Mouse (Mus musculus): ENCODE measurements around the gene Cdc25b. TPM values are rescaled to one million over a fixed set of nuclear protein-coding genes. Genes with fewer than 3 reads are reported as not detected.
A peak's percentile ranks its signal among the peaks of the same experiment; 100 is the strongest.
"Not testable (repeated sequence)": the region's sequence is repeated elsewhere in the genome, so short reads cannot be mapped to it uniquely, and the experiment has no call there.

The Cdc25b gene
- polyA plus RNA-seq, 1 experiment from 2014 or later = 59.3 TPM

- no peaks in the 10 kb centered on the region for H3K9me3 ChIP-seq
- H3K36me3 ChIP-seq = no peaks in the 10 kb centered on the region
- H3K4me3 ChIP-seq (replicated peaks) = no peak overlapping the region
- H3K9ac ChIP-seq (replicated peaks) = no peak overlapping the region
- ATAC-seq = no peak
- WGBS = 72% methylated on average over 4 of the region's 4 CpGs
- H3K4me2 ChIP-seq (replicated peaks) = no peak overlapping the region
- no peaks in the 10 kb centered on the region for H3K27me3 ChIP-seq
- no peak overlapping the region for H3K27ac ChIP-seq
- no peaks in the 10 kb centered on the region for H3K4me1 ChIP-seq (replicated peaks)
These were observed 33.3 kb downstream of the Cdc25b start for GRCm38 (mm10) chr2:131220030-131220429.

GRCm38 (mm10) chr2:131221853-131222515, 35.2 kb downstream of the Cdc25b start:
- Histone ChIP-seq H3K4me1 (replicated peaks) (no peaks in the 10 kb centered on the region), H3K36me3 (no peaks in the 10 kb centered on the region), H3K9me3 (no peaks in the 10 kb centered on the region), H3K27ac (no peak overlapping the region), H3K4me2 (replicated peaks) (no peak overlapping the region), H3K4me3 (replicated peaks) (no peak overlapping the region), H3K9ac (replicated peaks) (no peak overlapping the region), H3K27me3 (no peaks in the 10 kb centered on the region)
- 87% methylated on average over 3 of the region's 3 CpGs for WGBS
- ATAC-seq = no peak

GRCm38 (mm10) chr2:131222562-131222961, 35.8 kb downstream of the Cdc25b start:
- no peaks in the 10 kb centered on the region for H3K4me1 ChIP-seq (replicated peaks)
- H3K27ac ChIP-seq = no peak overlapping the region
- no peak overlapping the region for H3K4me3 ChIP-seq (replicated peaks)
- WGBS = 70% methylated on average over 5 of the region's 5 CpGs
- ATAC-seq = no peak
- no peaks in the 10 kb centered on the region for H3K27me3 ChIP-seq
- no peaks in the 10 kb centered on the region for H3K9me3 ChIP-seq
- H3K36me3 ChIP-seq = no peaks in the 10 kb centered on the region
- H3K9ac ChIP-seq (replicated peaks) = no peak overlapping the region
- H3K4me2 ChIP-seq (replicated peaks) = no peak overlapping the region

- H3K4me1 ChIP-seq (replicated peaks) = no peaks in the 10 kb centered on the region
- WGBS = 63% methylated on average over 1 of the region's 1 CpGs
- H3K27me3 ChIP-seq = no peaks in the 10 kb centered on the region
- no peaks in the 10 kb centered on the region for H3K9me3 ChIP-seq
- no peak overlapping the region for H3K27ac ChIP-seq
- H3K36me3 ChIP-seq = no peaks in the 10 kb centered on the region
- no peak overlapping the region for H3K4me3 ChIP-seq (replicated peaks)
- H3K9ac ChIP-seq (replicated peaks) = no peak overlapping the region
- H3K4me2 ChIP-seq (replicated peaks) = no peak overlapping the region
- no peak for ATAC-seq
These were observed 36.8 kb downstream of the Cdc25b start for GRCm38 (mm10) chr2:131223569-131223968.

- Histone ChIP-seq H3K4me2 (replicated peaks) (no peak overlapping the region), H3K9me3 (no peaks in the 10 kb centered on the region), H3K36me3 (no peaks in the 10 kb centered on the region), H3K27me3 (no peaks in the 10 kb centered on the region), H3K9ac (replicated peaks) (no peak overlapping the region), H3K4me1 (replicated peaks) (no peaks in the 10 kb centered on the region), H3K27ac (no peak overlapping the region), H3K4me3 (replicated peaks) (no peak overlapping the region)
- ATAC-seq = no peak
- WGBS = 90% methylated on average over 6 of the region's 6 CpGs
These were observed 38.4 kb downstream of the Cdc25b start for GRCm38 (mm10) chr2:131225178-131225577.

- WGBS = 88% methylated on average over 2 of the region's 2 CpGs
- not testable (repeated sequence) for ATAC-seq; H3K36me3 ChIP-seq; H3K9ac ChIP-seq (replicated peaks); H3K9me3 ChIP-seq; H3K4me1 ChIP-seq (replicated peaks); H3K27ac ChIP-seq; H3K27me3 ChIP-seq; H3K4me2 ChIP-seq (replicated peaks); H3K4me3 ChIP-seq (replicated peaks)
These were observed 39.9 kb downstream of the Cdc25b start for GRCm38 (mm10) chr2:131226669-131227068.

- H3K9ac ChIP-seq (replicated peaks) = no peak overlapping the region
- WGBS = 89% methylated on average over 3 of the region's 3 CpGs
- H3K27me3 ChIP-seq = no peaks in the 10 kb centered on the region
- H3K36me3 ChIP-seq = no peaks in the 10 kb centered on the region
- H3K4me3 ChIP-seq (replicated peaks) = no peak overlapping the region
- no peak overlapping the region for H3K4me2 ChIP-seq (replicated peaks)
- no peaks in the 10 kb centered on the region for H3K4me1 ChIP-seq (replicated peaks)
- H3K9me3 ChIP-seq = no peaks in the 10 kb centered on the region
- no peak for ATAC-seq
- H3K27ac ChIP-seq = no peak overlapping the region
These were observed 40.5 kb downstream of the Cdc25b start for GRCm38 (mm10) chr2:131227243-131227642.

GRCm38 (mm10) chr2:131232558-131232957, 45.8 kb downstream of the Cdc25b start:
- no peak for ATAC-seq

GRCm38 (mm10) chr2:131233307-131234126, 46.8 kb downstream of the Cdc25b start, which contains the start of gene Mavs:
Mavs (plus strand) TSS chr2:131234063.
- Histone ChIP-seq H3K4me3 (replicated peaks) (peak within 1 kb of the TSS; percentile 52), H3K9ac (replicated peaks) (peak within 1 kb of the TSS; percentile 64), H3K4me1 (replicated peaks) (peaks cover 19% of the 10 kb centered on the region), H3K9me3 (no peaks in the 10 kb centered on the region), H3K4me2 (replicated peaks) (peak within 1 kb of the TSS; percentile 83), H3K27ac (no peak within 1 kb of the TSS), H3K27me3 (no peaks in the 10 kb centered on the region), H3K36me3 (no peaks in the 10 kb centered on the region)
- 8% methylated on average over 29 of the region's 29 CpGs for WGBS
- ATAC-seq = peak; percentile 100

More at GRCm38 (mm10) chr2:131232558-131232957, 45.8 kb downstream of the Cdc25b start:
- no peaks in the 10 kb centered on the region for H3K27me3 ChIP-seq
- 91% methylated on average over 2 of the region's 2 CpGs for WGBS
- no peak overlapping the region for H3K4me3 ChIP-seq (replicated peaks)
- peaks cover 19% of the 10 kb centered on the region for H3K4me1 ChIP-seq (replicated peaks)
- no peak overlapping the region for H3K27ac ChIP-seq
- no peak overlapping the region for H3K4me2 ChIP-seq (replicated peaks)
- H3K9ac ChIP-seq (replicated peaks) = no peak overlapping the region
- H3K9me3 ChIP-seq = no peaks in the 10 kb centered on the region
- no peaks in the 10 kb centered on the region for H3K36me3 ChIP-seq

GRCm38 (mm10) chr2:131234127-131234650, 47.4 kb downstream of the Cdc25b start:
- Histone ChIP-seq H3K27me3 (no peaks in the 10 kb centered on the region), H3K27ac (no peak overlapping the region), H3K36me3 (no peaks in the 10 kb centered on the region), H3K4me3 (replicated peaks) (peak overlapping the region; percentile 52), H3K9me3 (no peaks in the 10 kb centered on the region), H3K4me2 (replicated peaks) (peak overlapping the region; percentile 83), H3K4me1 (replicated peaks) (peaks cover 19% of the 10 kb centered on the region), H3K9ac (replicated peaks) (peak overlapping the region; percentile 64)
- peak; percentile 32 for ATAC-seq
- WGBS = 12% methylated on average over 28 of the region's 28 CpGs

GRCm38 (mm10) chr2:131234970-131235635, 48.4 kb downstream of the Cdc25b start:
- ATAC-seq = no peak
- Histone ChIP-seq H3K9me3 (no peaks in the 10 kb centered on the region), H3K4me2 (replicated peaks) (peak overlapping the region; percentile 83), H3K4me1 (replicated peaks) (peaks cover 19% of the 10 kb centered on the region), H3K4me3 (replicated peaks) (no peak overlapping the region), H3K36me3 (no peaks in the 10 kb centered on the region), H3K27ac (no peak overlapping the region), H3K9ac (replicated peaks) (no peak overlapping the region), H3K27me3 (no peaks in the 10 kb centered on the region)
- WGBS = 85% methylated on average over 7 of the region's 7 CpGs

- H3K4me1 ChIP-seq (replicated peaks) = no peaks in the 10 kb centered on the region
- H3K27ac ChIP-seq = no peak overlapping the region
- H3K27me3 ChIP-seq = no peaks in the 10 kb centered on the region
- ATAC-seq = no peak
- H3K4me2 ChIP-seq (replicated peaks) = no peak overlapping the region
- no peak overlapping the region for H3K9ac ChIP-seq (replicated peaks)
- H3K36me3 ChIP-seq = peaks cover 32% of the 10 kb centered on the region
- no peak overlapping the region for H3K4me3 ChIP-seq (replicated peaks)
- H3K9me3 ChIP-seq = no peaks in the 10 kb centered on the region
These were observed 55.4 kb downstream of the Cdc25b start for GRCm38 (mm10) chr2:131242180-131242579.

Measured in midbrain, embryonic 13.5 days (tissue).